ENCODE assay signal across 9 mouse cellular contexts in the genomic region with DNA sequence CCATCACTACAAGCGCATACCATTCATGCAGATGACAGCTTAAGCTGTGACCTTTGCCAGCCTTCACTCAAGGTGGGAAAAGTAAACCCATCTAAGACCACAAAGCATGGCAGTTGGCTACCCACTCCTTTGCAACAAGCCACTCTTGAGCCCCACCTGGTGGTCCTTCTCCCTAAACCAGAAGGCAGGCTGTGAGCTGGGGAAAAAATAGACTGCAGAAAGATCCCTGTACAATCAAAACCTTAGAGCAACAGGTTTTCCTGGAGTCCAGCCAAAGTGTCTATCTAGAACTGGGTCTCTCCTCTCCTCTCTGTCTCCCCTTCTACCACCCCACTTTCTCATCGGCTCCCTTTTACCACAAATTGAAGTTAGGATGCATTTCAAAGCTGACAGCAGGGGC.
DNase-seq lines count a peak whose midpoint lies in the region; ATAC-seq and TF ChIP-seq lines count a peak whose summit lies in the region.
"Had no signal": no experiment of that assay in that cellular context is flagged by ENCODE, and none has a peak within 500 bp of the region (broad histone marks: within the 10 kb centered on the region; RNA-seq: fewer than 3 reads in every experiment).

No protein-coding gene starts in this region.

- no peak overlapping the region for H3K4me2 ChIP-seq in hindbrain, embryonic 14.5 days (replicated peaks)
- H3K4me2 ChIP-seq in hindbrain, embryonic 12.5 days (replicated peaks) = no peak overlapping the region
- H3K4me2 ChIP-seq: neural tube, embryonic 12.5 days had no signal

- intact Hi-C loops in left cerebral cortex, postnatal 14 days (cut with DNase I) = no loop called here

- no peaks in the 10 kb centered on the region for H3K27me3 ChIP-seq in hindbrain, embryonic 14.5 days (ENCODE audit: control insufficient read depth, insufficient read depth, low read length)
- no peaks in the 10 kb centered on the region for H3K27me3 ChIP-seq in hindbrain, embryonic 12.5 days
- H3K27me3 ChIP-seq: neural tube, embryonic 12.5 days had no signal

- H3K27ac ChIP-seq in hindbrain, embryonic 14.5 days = no peak overlapping the region
- H3K27ac ChIP-seq in hindbrain, embryonic 12.5 days = no peak overlapping the region
- H3K27ac ChIP-seq: neural tube, embryonic 12.5 days had no signal

- ATAC-seq in hindbrain, embryonic 14.5 days (ENCODE audit: low FRiP score) = no peak
- no peak for ATAC-seq in hindbrain, embryonic 12.5 days (ENCODE audit: low FRiP score)

- TF ChIP-seq CTCF in lung, adult 2 months (IDR thresholded peaks at IDR 0.05; ENCODE audit: insufficient read depth, low read length) = no peak

- H3K4me1 ChIP-seq in hindbrain, embryonic 14.5 days (replicated peaks; ENCODE audit: control insufficient read depth, insufficient read depth, low read length) = peaks cover 15% of the 10 kb centered on the region; the same call in 1 of the 2 replicates
- H3K4me1 ChIP-seq in hindbrain, embryonic 12.5 days = peaks cover 3% of the 10 kb centered on the region; the same call in 1 of the 2 replicates
- H3K4me1 ChIP-seq in lung, adult 2 months (ENCODE audit: control insufficient read depth, insufficient read depth, low read length) = no peaks in the 10 kb centered on the region
- H3K4me1 ChIP-seq: neural tube, embryonic 12.5 days had no signal

- H3K9me3 ChIP-seq in hindbrain, embryonic 14.5 days (ENCODE audit: control insufficient read depth, low read length) = no peaks in the 10 kb centered on the region
- no peaks in the 10 kb centered on the region for H3K9me3 ChIP-seq in hindbrain, embryonic 12.5 days (replicated peaks)
- H3K9me3 ChIP-seq: neural tube, embryonic 12.5 days had no signal

- H3K9ac ChIP-seq in hindbrain, embryonic 14.5 days = no peak overlapping the region
- no peak overlapping the region for H3K9ac ChIP-seq in hindbrain, embryonic 12.5 days
- H3K9ac ChIP-seq: neural tube, embryonic 12.5 days had no signal

- DNase-seq in hindbrain, embryonic 14.5 days (ENCODE audit: low spot score) = peak; percentile 61
- DNase-seq in brain, adult 2 months (ENCODE audit: low read depth, low spot score) = peak; percentile 70
- peak; percentile 19 for DNase-seq in embryo, embryonic 9.5 days (ENCODE audit: extremely low spot score)
- peak; percentile 70 to 83 for DNase-seq in left cerebral cortex, postnatal 14 days (ENCODE audit: low spot score in 2 of 2)
- DNase-seq in lung, adult 18-20 months = no peak
- no peak for DNase-seq in urinary bladder, postnatal 14 days (ENCODE audit: low spot score)
- no peak for DNase-seq in lung, adult 2 months

- H3K4me3 ChIP-seq in hindbrain, embryonic 14.5 days (replicated peaks; ENCODE audit: low read length) = no peak overlapping the region
- H3K4me3 ChIP-seq in hindbrain, embryonic 12.5 days = no peak overlapping the region
- no peak overlapping the region for H3K4me3 ChIP-seq in lung, adult 2 months (replicated peaks; ENCODE audit: extremely low read depth, low read depth, low read length)
- H3K4me3 ChIP-seq: neural tube, embryonic 12.5 days had no signal

- no peaks in the 10 kb centered on the region for H3K36me3 ChIP-seq in hindbrain, embryonic 14.5 days (replicated peaks; ENCODE audit: control insufficient read depth, insufficient read depth)
- H3K36me3 ChIP-seq in hindbrain, embryonic 12.5 days = no peaks in the 10 kb centered on the region
- H3K36me3 ChIP-seq: neural tube, embryonic 12.5 days had no signal

- TF ChIP-seq POLR2A in lung, adult 2 months (IDR thresholded peaks at IDR 0.05; ENCODE audit: borderline replicate concordance, extremely low read depth, low read depth, low read length) = no peak

- whole genome bisulfite sequencing in hindbrain, embryonic 14.5 days = 23% methylated on average over 2 of the region's 2 CpGs
- 14% methylated on average over 2 of the region's 2 CpGs for WGBS in hindbrain, embryonic 12.5 days
- WGBS in lung, adult 2 months = 18% methylated on average over 2 of the region's 2 CpGs

Comparison
In these comparisons a context has a peak if more than half of its experiments do, and no peak if none do; other contexts are left out.
1. DNase-seq: peak in hindbrain, embryonic 14.5 days (single experiment), brain, adult 2 months (single experiment), embryo, embryonic 9.5 days (single experiment) and left cerebral cortex, postnatal 14 days (2 of 2); none in lung, adult 18-20 months (0 of 2), urinary bladder, postnatal 14 days (single experiment) and lung, adult 2 months (single experiment).